Mouse (Mus musculus) hindbrain, embryonic 16.5 days (tissue): Measurements from ENCODE around the gene Mast1. TPM values are rescaled to one million over a fixed set of nuclear protein-coding genes. Genes with fewer than 3 reads are reported as not detected.

ENCODE experiments used
- ATAC-seq: fragments of 200-750 bp; cut with Nextera tagmentation; 2 replicates; pipeline ENCODE4 v1.8.0; 2017; ENCODE audit warnings: moderate TSS enrichment, moderate library complexity
- H3K27ac ChIP-seq: fragments of 300-500 bp; sonication (generic); 2 replicates; pipeline ENCODE4 v1.5.1; 2014; ENCODE audit warnings: low read depth, mild to moderate bottlenecking, control low read depth, low read length, moderate library complexity
- H3K27me3 ChIP-seq: fragments of 300-500 bp; sonication (generic); replicated peaks from 2 replicates; pipeline ENCODE4 v1.6.1; 2014; ENCODE audit warnings: low read length; ENCODE audit not compliant: control insufficient read depth, insufficient read depth
- H3K36me3 ChIP-seq: fragments of 300-500 bp; sonication (generic); 2 replicates; pipeline ENCODE4 v1.6.1; 2014; ENCODE audit warnings: mild to moderate bottlenecking, low read length, moderate library complexity, mixed read lengths; ENCODE audit not compliant: control insufficient read depth, insufficient read depth
- H3K4me1 ChIP-seq: fragments of 300-500 bp; sonication (generic); 2 replicates; pipeline ENCODE4 v1.6.1; 2014; ENCODE audit warnings: low read depth, low read length; ENCODE audit not compliant: control insufficient read depth, insufficient read depth
- H3K4me2 ChIP-seq: fragments of 300-500 bp; sonication (generic); 2 replicates; pipeline ENCODE4 v1.6.1; 2014; ENCODE audit warnings: mild to moderate bottlenecking, low read length, control low read depth, moderate library complexity
- H3K4me3 ChIP-seq: fragments of 300-500 bp; sonication (generic); 2 replicates; pipeline ENCODE4 v1.5.1; 2014; ENCODE audit warnings: mild to moderate bottlenecking, low read length, control low read depth, moderate library complexity
- H3K9ac ChIP-seq: fragments of 300-500 bp; sonication (generic); 2 replicates; pipeline ENCODE4 v1.6.1; 2014; ENCODE audit warnings: low read depth, mild to moderate bottlenecking, control low read depth, low read length, moderate library complexity
- H3K9me3 ChIP-seq: fragments of 300-500 bp; sonication (generic); 2 replicates; pipeline ENCODE4 v1.6.1; 2014; ENCODE audit warnings: mild to moderate bottlenecking, low read length, moderate library complexity; ENCODE audit not compliant: control insufficient read depth
- WGBS: fragments of 180-500 bp; shearing (Covaris S2); extraction: QIAGEN DNeasy Blood & Tissue Kit; methylation state at CpG from one replicate; pipeline ENCODE4 v1.1.7; 2014; 5-methylcytosine and 5-hydroxymethylcytosine counted together
- polyA plus RNA-seq: library from polyadenylated mRNA; unstranded; fragments of >200 nt; fragmentation: Nextera tagmentation; extraction: Ambion mirVana; gene quantifications from 2 replicates; pipeline ENCODE4 v1.2.1, GENCODE M21; 2015

Mast1 gene
- polyA plus RNA-seq, result 71.4 and 77.4 TPM in 2 replicates

DNA sequence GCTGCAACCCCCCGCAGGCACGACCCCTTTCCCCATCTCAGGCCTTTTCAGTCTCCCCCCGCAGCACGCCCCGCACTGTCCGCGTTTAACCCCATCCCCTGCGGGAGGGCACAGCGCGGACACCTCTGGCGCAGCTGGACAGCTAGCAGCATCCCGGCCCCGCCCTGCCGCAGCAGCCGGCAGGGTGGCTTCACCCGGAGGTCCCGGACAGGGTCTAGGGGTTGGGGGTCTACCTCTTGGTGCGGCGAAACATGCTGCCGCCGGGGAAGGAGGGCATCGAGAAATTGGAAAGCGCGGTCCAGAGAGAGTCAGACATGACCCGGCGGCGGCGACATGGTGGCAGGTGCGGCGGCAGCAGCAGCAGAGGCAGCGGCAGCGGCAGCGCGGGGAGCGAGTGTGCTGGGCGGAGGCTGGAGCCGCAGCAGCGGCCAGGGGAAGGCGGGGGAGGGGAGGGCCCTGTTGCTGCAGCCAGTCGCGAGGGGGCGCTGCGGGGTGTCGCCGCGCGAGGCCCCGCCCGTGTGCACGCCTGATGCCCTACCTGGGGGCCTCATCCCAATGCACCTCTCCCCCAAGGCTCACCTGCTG, at the start of gene Mast1:
TSS of gene Mast1 (minus strand) at position 398 of the 585 bp plus-strand sequence.
- no peaks in the 10 kb centered on the region for H3K27me3 ChIP-seq
- peak within 1 kb of the TSS; percentile 82 for H3K4me3 ChIP-seq
- peak within 1 kb of the TSS; percentile 95 for H3K27ac ChIP-seq
- H3K4me2 ChIP-seq, result peak within 1 kb of the TSS; percentile 78
- no peaks in the 10 kb centered on the region for H3K9me3 ChIP-seq
- WGBS, result under 1% methylated on average over 50 of the region's 50 CpGs
- peak within 1 kb of the TSS; percentile 98 for H3K9ac ChIP-seq
- no peaks in the 10 kb centered on the region; the same call in 1 of the 2 replicates for H3K36me3 ChIP-seq
- peak; percentile 63 for ATAC-seq
- peaks cover 20% of the 10 kb centered on the region for H3K4me1 ChIP-seq

GRCm38 (mm10) chr8:84986379-84986945, 49.3 kb upstream of the Mast1 start:
- no peak; the same call in 1 of the 2 replicates for ATAC-seq
- Histone ChIP-seq H3K4me2 (peak overlapping the region; percentile 99), H3K4me3 (peak overlapping the region; percentile 55), H3K4me1 (peaks cover 18% of the 10 kb centered on the region), H3K9ac (0 out of 2 replicates have a peak overlapping the region, but pooled peaks have one; percentile 72), H3K36me3 (no peaks in the 10 kb centered on the region), H3K9me3 (no peaks in the 10 kb centered on the region), H3K27ac (peak overlapping the region; percentile 81), H3K27me3 (no peaks in the 10 kb centered on the region; the same call in 1 of the 2 replicates)
- WGBS, result 37% methylated on average over 8 of the region's 8 CpGs

DNA sequence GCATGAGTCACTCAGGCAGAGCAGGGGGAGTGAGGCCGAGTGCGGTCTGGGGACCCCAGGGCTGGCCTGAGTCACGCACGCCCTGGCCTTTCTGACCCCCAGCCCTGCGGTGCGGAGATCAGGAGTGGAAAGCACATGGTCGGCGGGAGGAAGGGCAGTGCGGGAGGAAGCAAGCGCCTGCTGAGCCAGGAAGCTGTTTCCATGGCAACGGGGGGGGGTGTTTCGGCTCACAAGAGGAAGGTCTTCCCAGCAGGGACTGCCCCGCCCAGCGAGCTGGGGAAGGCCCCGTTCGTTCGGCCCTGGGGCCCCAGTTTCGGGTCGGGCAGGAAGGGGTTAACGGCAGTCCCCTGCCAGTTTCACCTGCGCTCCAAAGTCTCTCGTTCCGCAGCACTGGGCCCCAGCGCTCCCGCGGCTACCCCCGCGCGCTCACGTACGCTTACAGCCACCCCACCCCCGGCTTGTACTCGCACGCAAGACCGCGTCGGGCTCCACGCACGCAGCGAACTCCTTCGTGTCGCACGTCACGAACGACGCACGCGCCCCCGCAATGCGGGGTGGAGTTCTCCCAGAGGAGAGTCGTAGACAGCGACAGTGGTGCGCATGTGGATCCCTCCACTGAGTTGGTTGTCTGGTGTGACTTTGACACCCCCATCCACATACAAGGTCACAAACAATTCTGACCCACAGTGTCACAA, 48.7 kb upstream of the Mast1 start:
- WGBS, result 0% methylated on average over 53 of the region's 53 CpGs
- H3K9ac ChIP-seq, result peak overlapping the region; percentile 72
- peak overlapping the region; percentile 81 for H3K27ac ChIP-seq
- no peaks in the 10 kb centered on the region; the same call in 1 of the 2 replicates for H3K27me3 ChIP-seq
- H3K4me2 ChIP-seq, result peak overlapping the region; percentile 99
- H3K36me3 ChIP-seq, result no peaks in the 10 kb centered on the region
- H3K9me3 ChIP-seq, result no peaks in the 10 kb centered on the region
- peak overlapping the region; percentile 55 for H3K4me3 ChIP-seq
- peaks cover 18% of the 10 kb centered on the region for H3K4me1 ChIP-seq
- peak; percentile 67 for ATAC-seq

GRCm38 (mm10) chr8:84985049-84985683, 48.0 kb upstream of the Mast1 start:
- under 1% methylated on average over 23 of the region's 23 CpGs for WGBS
- Histone ChIP-seq H3K4me3 (peak overlapping the region; percentile 55), H3K9ac (peak overlapping the region; percentile 72), H3K4me1 (peaks cover 23% of the 10 kb centered on the region), H3K9me3 (no peaks in the 10 kb centered on the region), H3K36me3 (no peaks in the 10 kb centered on the region), H3K4me2 (peak overlapping the region; percentile 99), H3K27me3 (no peaks in the 10 kb centered on the region; the same call in 1 of the 2 replicates), H3K27ac (peak overlapping the region; percentile 81)
- ATAC-seq, result no peak

DNA sequence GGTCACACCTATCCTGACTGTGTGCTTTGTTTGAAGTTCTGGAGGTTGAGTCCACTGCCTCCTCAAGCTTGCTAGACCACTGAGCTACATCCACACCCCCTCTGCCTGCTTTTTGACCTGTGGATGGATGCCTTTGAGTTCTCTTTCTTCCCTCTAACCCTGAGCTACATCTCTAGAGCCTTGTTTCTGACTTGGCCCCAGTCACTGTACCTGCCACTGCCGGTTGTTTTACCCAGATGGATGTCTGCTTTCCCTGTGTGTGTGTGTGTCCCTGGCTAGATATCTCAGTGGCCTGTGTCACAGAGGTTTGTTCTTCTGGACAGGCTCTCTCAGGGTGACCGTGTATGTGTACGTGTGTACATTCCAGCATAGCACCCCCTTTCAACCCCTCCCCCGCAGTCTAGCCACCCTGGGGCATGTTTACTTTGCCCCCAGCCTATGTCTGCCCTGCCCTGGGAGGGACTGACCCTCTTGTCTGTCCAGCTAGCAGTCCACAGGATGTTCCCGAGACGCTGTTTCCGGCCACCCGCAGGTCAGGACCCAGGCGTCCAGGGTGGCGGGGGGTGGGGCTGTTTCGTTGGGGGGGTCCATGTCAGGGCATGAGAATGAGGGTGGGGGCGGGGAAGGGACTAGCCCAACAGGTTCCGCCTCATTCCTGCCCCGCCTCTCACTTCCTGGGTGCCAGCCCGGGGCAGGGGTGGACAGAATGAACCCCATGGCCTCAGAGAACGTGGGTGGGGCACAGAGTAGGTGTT, 47.3 kb upstream of the Mast1 start:
- Histone ChIP-seq H3K4me3 (peak overlapping the region; percentile 55; the same call in 1 of the 2 replicates), H3K4me2 (peak overlapping the region; percentile 99), H3K9me3 (no peaks in the 10 kb centered on the region), H3K27ac (0 out of 2 replicates have a peak overlapping the region, but pooled peaks have one; percentile 81), H3K4me1 (peaks cover 30% of the 10 kb centered on the region), H3K36me3 (no peaks in the 10 kb centered on the region), H3K9ac (peak overlapping the region; percentile 6; the same call in 1 of the 2 replicates), H3K27me3 (no peaks in the 10 kb centered on the region; the same call in 1 of the 2 replicates)
- WGBS, result 16% methylated on average over 16 of the region's 16 CpGs
- ATAC-seq, result no peak

- no peaks in the 10 kb centered on the region for H3K9me3 ChIP-seq
- peaks cover 4% of the 10 kb centered on the region; the same call in 1 of the 2 replicates for H3K27me3 ChIP-seq
- peaks cover 44% of the 10 kb centered on the region for H3K4me1 ChIP-seq
- H3K9ac ChIP-seq, result no peak overlapping the region
- ATAC-seq, result no peak
- H3K36me3 ChIP-seq, result no peaks in the 10 kb centered on the region
- H3K27ac ChIP-seq, result no peak overlapping the region
- no peak overlapping the region for H3K4me2 ChIP-seq
- 64% methylated on average over 3 of the region's 3 CpGs for WGBS
- H3K4me3 ChIP-seq, result no peak overlapping the region
Observed at GRCm38 (mm10) chr8:84982499-84983011, 45.4 kb upstream of the Mast1 start.

DNA sequence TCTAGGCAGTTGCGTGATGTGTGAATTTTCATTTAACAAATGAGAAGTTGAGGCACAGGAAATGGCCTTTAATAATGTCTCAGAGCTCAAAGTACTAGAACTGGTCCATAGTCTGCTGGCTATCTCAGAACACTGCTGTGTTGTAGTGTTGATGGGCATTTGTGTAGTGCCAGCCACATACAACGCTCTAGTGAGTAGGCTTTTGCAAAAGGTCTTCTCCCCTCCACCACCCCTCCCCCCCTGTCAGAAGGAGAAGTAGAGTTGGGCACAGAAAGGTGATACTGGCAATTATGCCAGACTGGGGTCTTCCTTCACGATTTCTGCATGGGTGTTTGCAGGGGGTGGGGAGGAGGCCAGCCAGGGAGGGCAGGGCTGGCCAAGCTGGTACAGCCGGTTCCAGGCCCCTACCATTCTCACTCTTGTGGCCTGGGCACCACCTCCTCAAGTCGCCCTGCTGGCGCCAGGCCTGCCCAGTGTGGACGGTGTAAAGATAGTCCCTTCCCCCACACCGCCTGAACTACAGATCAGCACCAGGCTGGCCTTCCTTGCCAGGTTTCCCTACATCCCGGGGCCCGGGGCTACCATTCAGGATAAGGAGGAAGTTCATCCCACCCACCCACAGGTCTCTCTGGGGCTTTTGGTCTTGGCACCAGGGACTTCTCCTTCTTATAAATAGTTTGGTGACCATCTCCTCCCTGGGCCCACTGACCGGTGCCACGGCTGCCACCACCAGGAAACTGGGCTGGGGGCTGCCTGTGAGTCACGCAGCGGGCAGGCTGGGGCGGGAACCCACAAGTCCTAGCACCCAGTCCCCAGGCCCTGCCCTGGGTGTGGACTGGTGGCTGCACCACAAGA, 44.7 kb upstream of the Mast1 start:
- Histone ChIP-seq H3K4me1 (peaks cover 50% of the 10 kb centered on the region), H3K4me3 (no peak overlapping the region), H3K9me3 (no peaks in the 10 kb centered on the region), H3K36me3 (no peaks in the 10 kb centered on the region), H3K27me3 (peaks cover 5% of the 10 kb centered on the region), H3K9ac (no peak overlapping the region), H3K27ac (no peak overlapping the region), H3K4me2 (no peak overlapping the region)
- WGBS, result 78% methylated on average over 15 of the region's 15 CpGs
- ATAC-seq, result no peak
